8 mouse cellular contexts compared by ENCODE assay signal in the genomic region with DNA sequence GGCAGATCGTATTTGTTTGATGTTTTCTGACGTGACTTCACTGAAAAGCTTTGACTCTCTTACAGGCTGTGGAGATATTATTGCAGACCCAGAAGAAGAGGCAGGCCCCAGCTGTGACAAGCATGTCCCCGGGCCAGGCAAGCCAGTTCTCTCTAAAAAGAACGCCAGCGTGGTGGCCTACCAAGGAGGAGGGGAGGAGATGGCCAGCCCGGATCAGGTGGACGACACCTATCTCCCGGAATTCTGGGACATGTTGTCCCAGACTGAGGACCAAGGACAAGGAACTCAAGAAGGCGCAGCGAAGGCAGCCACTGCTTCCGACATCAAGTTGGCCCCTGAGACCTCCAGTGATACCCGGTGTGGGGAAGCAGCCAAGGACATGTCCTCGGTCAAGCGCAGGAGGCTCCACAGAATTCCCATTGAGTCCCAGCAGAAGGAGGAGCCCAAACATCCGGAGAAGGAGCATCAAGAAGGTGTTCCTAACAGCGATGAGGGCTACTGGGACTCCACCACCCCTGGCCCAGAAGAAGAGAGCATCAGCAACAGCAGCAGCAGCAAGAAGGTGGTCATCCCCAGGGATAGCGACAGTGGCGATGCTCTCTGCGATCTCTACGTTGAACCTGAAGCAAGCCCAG. TPM values are rescaled to one million over a fixed set of nuclear protein-coding genes. Genes with fewer than 3 reads are reported as not detected.
DNase-seq lines count a peak whose midpoint lies in the region; ATAC-seq lines count a peak whose summit lies in the region.

No protein-coding gene starts in this region.

- DNase-seq in layer of hippocampus, adult 11-12 months (ENCODE audit: low spot score): peak; percentile 38
- no peak for DNase-seq in layer of hippocampus, adult 9-10 months (ENCODE audit: low spot score)
- DNase-seq in cerebellum, adult 8-10 months: peak; percentile 63
- DNase-seq in hindbrain, embryonic 10.5 days (ENCODE audit: low spot score): no peak
- peak; percentile 90 for DNase-seq in midbrain, embryonic 11.5 days (ENCODE audit: low spot score, missing footprints)
- no peak for DNase-seq in Muller cell, postnatal 12 days (ENCODE audit: inconsistent ontology term)
- DNase-seq in embryo, embryonic 9.5 days (ENCODE audit: extremely low spot score): no peak

- peaks cover 38% of the 10 kb centered on the region for H3K27me3 ChIP-seq in hindbrain, embryonic 10.5 days (ENCODE audit: insufficient read depth, poor library complexity, severe bottlenecking)
- H3K27me3 ChIP-seq in midbrain, embryonic 11.5 days (ENCODE audit: control insufficient read depth, insufficient read depth, low read length): peaks cover 5% of the 10 kb centered on the region

- H3K4me2 ChIP-seq in midbrain, embryonic 11.5 days: peak overlapping the region; percentile 91

- WGBS in hindbrain, embryonic 10.5 days: 52% methylated on average over 20 of the region's 20 CpGs
- WGBS in midbrain, embryonic 11.5 days: 53% methylated on average over 20 of the region's 20 CpGs

- H3K36me3 ChIP-seq in hindbrain, embryonic 10.5 days: peaks cover 4% of the 10 kb centered on the region; the same call in 1 of the 2 replicates
- H3K36me3 ChIP-seq in midbrain, embryonic 11.5 days (ENCODE audit: control insufficient read depth, insufficient read depth, low read length): no peaks in the 10 kb centered on the region

- peak overlapping the region; percentile 97 for H3K9ac ChIP-seq in midbrain, embryonic 11.5 days (ENCODE audit: low read length)

- peak overlapping the region; percentile 82 for H3K4me3 ChIP-seq in hindbrain, embryonic 10.5 days
- H3K4me3 ChIP-seq in midbrain, embryonic 11.5 days (ENCODE audit: low read depth, low read length): peak overlapping the region; percentile 70

- peak overlapping the region; percentile 95 for H3K27ac ChIP-seq in hindbrain, embryonic 10.5 days
- H3K27ac ChIP-seq in midbrain, embryonic 11.5 days (ENCODE audit: low read depth, low read length): no peak overlapping the region

- ATAC-seq in midbrain, embryonic 11.5 days (ENCODE audit: low FRiP score): peak; percentile 5; the same call in 1 of the 2 replicates
- no peak for ATAC-seq in inflammation-experienced regulatory T-cells, adult 6 months

- peaks cover 66% of the 10 kb centered on the region for H3K4me1 ChIP-seq in hindbrain, embryonic 10.5 days (replicated peaks)
- H3K4me1 ChIP-seq in midbrain, embryonic 11.5 days (ENCODE audit: control insufficient read depth, insufficient read depth, low read length): peaks cover 25% of the 10 kb centered on the region

- no peaks in the 10 kb centered on the region for H3K9me3 ChIP-seq in hindbrain, embryonic 10.5 days
- H3K9me3 ChIP-seq in midbrain, embryonic 11.5 days (ENCODE audit: control insufficient read depth, low read length): no peaks in the 10 kb centered on the region

RNA-seq across cellular contexts. Expression of gene Amer2, which starts 6.4 kb away (rescaled TPM):
- 8.2 and 13.5 TPM in 2 replicates for polyA plus RNA-seq in hindbrain, embryonic 10.5 days (2016; fragmentation: Nextera tagmentation; extraction: Ambion mirVana)
- 11.2 and 12.5 TPM in 2 replicates for polyA plus RNA-seq in midbrain, embryonic 11.5 days (2014; fragmentation: Nextera tagmentation; extraction: Ambion mirVana)
- polyA plus RNA-seq in inflammation-experienced regulatory T-cells, adult 6 months (2017; shearing (Covaris generic)): not detected

Comparison
In these comparisons a context has a peak if more than half of its experiments do, and no peak if none do; other contexts are left out.
1. DNase-seq: peak in layer of hippocampus, adult 11-12 months (single experiment), cerebellum, adult 8-10 months (single experiment) and midbrain, embryonic 11.5 days (single experiment); none in layer of hippocampus, adult 9-10 months (single experiment), hindbrain, embryonic 10.5 days (single experiment), Muller cell, postnatal 12 days (single experiment) and embryo, embryonic 9.5 days (single experiment).